Mouse (Mus musculus): ENCODE measurements around the gene Vapa.

DNA sequence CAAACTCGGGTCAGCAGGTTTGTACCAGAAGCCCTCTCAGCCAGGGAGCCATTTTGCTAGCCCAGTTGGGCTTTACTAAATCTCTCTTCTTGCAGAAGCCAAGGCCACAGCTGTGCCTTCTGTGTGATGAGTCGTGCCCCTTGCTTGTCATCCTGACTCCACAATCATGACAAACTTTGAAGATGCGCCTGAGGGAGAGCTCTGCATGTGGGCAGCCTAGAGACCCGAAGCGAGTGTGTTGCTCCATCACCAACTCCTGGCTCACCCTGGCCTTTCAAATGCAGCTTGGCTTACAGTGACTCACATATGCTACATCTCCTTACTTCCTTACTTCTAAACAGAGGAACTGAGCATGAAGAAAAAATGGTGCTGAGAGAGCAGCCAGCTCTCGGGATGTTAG, 16.6 kb upstream of the Vapa start:
- TF ChIP-seq BHLHE40 (IDR thresholded peaks at IDR 0.05; ENCODE audit: low read depth, low read length) (no peak), RAD21 (IDR thresholded peaks at IDR 0.05; ENCODE audit: low read depth, low read length) (no peak), HCFC1 (IDR thresholded peaks at IDR 0.05; ENCODE audit: low read depth, low read length) (no peak), CTCF (conservative IDR thresholded peaks at IDR 0.05 in 1 of 2, IDR thresholded peaks at IDR 0.05 in 1 of 2; ENCODE audit: low read depth in 2 of 2, low read length in 2 of 2) (no peak)

Data from CH12.LX (cell line).